Mouse (Mus musculus): ENCODE measurements around the gene Plpp3.

- no peak for TF ChIP-seq CTCF (IDR thresholded peaks at IDR 0.05; ENCODE audit: borderline replicate concordance, insufficient read depth, low read length)
- no peak for TF ChIP-seq POLR2A (IDR thresholded peaks at IDR 0.05; ENCODE audit: low read depth, low read length)
Observed at GRCm38 (mm10) chr4:105223925-105224300, 66.8 kb downstream of the Plpp3 start.
